Mouse (Mus musculus) lung, adult 2 months (tissue): Measurements from ENCODE around the gene Dgki. TPM values are rescaled to one million over a fixed set of nuclear protein-coding genes. Genes with fewer than 3 reads are reported as not detected.

Experiments used
- DNase-seq: peaks from one replicate; pipeline ENCODE4 v3.0.0; 2022
- H3K4me1 ChIP-seq: fragments of 200-500 bp; 2 replicates; pipeline ENCODE4 v1.6.1; 2011; ENCODE audit warnings: low read length; ENCODE audit not compliant: control insufficient read depth, insufficient read depth
- H3K4me3 ChIP-seq: fragments of 200-500 bp; replicated peaks from 2 replicates; pipeline ENCODE3; 2011; ENCODE audit warnings: low read depth, mild to moderate bottlenecking, control low read depth, low read length; ENCODE audit errors: extremely low read depth
- CTCF ChIP-seq: fragments of 200-500 bp; IDR thresholded peaks from 2 replicates; pipeline ENCODE4 v1.5.1; 2011; ENCODE audit warnings: mild to moderate bottlenecking, low read length, control low read depth; ENCODE audit not compliant: insufficient read depth
- POLR2A ChIP-seq: fragments of 200-500 bp; IDR thresholded peaks from 2 replicates; pipeline ENCODE4 v1.6.1; 2011; ENCODE audit warnings: low read depth, mild to moderate bottlenecking, control low read depth, low read length, borderline replicate concordance; ENCODE audit errors: extremely low read depth
- WGBS: fragments of 180-500 bp; shearing (Covaris S2); methylation state at CpG from one replicate; pipeline ENCODE4 v1.1.7; 2018; 5-methylcytosine and 5-hydroxymethylcytosine counted together
- polyA plus RNA-seq: library from polyadenylated mRNA; depleted of rRNA; stranded (reverse); fragments of >200 nt; gene quantifications from 2 replicates; pipeline ENCODE4 v1.2.3, GENCODE M21; 2012

Gene Dgki
- polyA plus RNA-seq, 1 experiment = 0.09 TPM

- no peak overlapping the region for H3K4me3 ChIP-seq
- TF ChIP-seq CTCF (no peak), POLR2A (no peak)
- WGBS = 81% methylated on average over 2 of the region's 2 CpGs
- H3K4me1 ChIP-seq = no peaks in the 10 kb centered on the region
- no peak for DNase-seq
Measured at GRCm38 (mm10) chr6:37292068-37292467, 7.9 kb downstream of the Dgki start.

DNA sequence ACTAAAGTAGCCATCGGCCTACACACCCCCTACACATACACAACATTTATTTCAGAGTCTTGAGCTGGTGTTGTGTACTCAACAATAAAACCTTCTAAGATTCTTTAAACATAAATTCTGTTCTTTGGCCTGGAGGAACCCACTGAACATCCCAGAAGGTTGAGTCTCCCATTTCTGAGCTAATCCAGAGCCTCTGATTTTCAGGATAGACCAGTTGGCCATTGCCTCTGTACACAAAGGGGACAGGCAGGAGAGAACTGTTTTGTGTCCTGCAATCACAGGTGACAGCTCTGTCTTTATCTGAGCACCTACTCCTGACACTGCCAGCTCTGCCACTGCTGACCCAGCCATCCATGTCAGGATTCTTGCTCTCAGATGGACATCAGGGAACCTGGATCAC lies 8.8 kb downstream of the Dgki start:
- WGBS = 100% methylated on average over 1 of the region's 1 CpGs
- TF ChIP-seq CTCF (no peak), POLR2A (no peak)
- Histone ChIP-seq H3K4me1 (no peaks in the 10 kb centered on the region), H3K4me3 (no peak overlapping the region)
- DNase-seq = no peak

DNA sequence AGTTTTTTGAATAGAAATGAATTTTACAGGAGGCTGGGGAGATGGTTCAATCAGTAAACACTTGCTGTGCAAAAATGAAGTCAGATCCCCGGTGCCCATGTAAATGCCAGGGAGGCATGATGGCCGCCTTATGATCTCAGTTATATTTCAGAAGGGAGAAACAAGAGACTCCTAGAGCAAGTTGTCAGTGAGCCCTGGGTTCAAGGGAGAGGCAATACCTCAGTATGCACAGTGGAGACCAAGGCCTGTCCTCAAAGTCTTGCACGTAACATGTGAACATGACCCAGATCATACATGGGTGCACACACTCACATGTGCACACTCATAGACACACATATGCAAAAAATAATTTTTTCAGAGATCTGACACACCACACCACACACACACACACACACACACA lies 9.3 kb downstream of the Dgki start:
- WGBS = over 99% methylated on average over 3 of the region's 3 CpGs
- no peak for DNase-seq
- Histone ChIP-seq H3K4me3 (no peak overlapping the region), H3K4me1 (no peaks in the 10 kb centered on the region)
- no peak for TF ChIP-seq CTCF
- no peak for TF ChIP-seq POLR2A

DNA sequence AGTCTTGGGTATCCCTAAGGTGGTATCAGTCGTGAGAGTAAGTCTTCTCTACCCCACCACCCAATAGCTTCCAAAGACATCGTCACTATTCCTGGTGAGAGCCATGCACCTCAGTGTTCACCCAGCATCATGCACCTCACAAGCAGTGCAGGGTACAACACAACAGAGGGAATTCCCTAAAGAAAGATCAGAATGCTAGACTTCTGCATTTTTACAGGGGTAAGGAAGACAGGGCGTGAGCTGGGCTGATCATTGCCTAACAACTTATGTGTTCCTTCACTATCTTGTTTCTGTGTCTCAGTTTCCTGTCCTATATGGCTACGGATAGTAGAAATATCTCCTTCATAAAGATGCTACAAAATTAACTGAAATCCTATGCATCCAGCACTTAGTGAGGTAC lies 13.8 kb downstream of the Dgki start:
- WGBS = 92% methylated on average over 4 of the region's 4 CpGs
- no peak for DNase-seq
- no peak overlapping the region for H3K4me3 ChIP-seq
- no peak for TF ChIP-seq CTCF
- H3K4me1 ChIP-seq = no peaks in the 10 kb centered on the region

DNA sequence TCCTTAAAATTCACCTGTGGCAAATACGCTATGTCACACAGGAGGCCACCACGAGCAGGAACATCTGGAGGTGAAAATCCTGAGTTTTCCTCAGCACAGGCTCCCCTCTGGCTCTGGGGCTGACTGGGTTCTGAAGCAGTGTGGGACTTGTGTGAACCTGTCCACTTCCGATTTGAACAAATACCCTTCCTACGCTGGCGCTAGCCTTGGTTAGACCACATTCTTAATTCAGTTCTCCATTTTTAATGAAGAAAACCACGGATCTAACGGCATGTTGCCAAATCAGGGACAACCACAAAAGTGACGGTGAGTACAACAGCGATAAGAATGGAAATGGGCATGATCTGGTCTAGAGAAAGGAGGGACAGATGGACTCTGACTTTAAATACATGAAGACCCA lies 15.1 kb downstream of the Dgki start:
- TF ChIP-seq POLR2A (no peak), CTCF (no peak)
- Histone ChIP-seq H3K4me3 (no peak overlapping the region), H3K4me1 (no peaks in the 10 kb centered on the region)
- no peak for DNase-seq
- 83% methylated on average over 9 of the region's 9 CpGs for WGBS

DNA sequence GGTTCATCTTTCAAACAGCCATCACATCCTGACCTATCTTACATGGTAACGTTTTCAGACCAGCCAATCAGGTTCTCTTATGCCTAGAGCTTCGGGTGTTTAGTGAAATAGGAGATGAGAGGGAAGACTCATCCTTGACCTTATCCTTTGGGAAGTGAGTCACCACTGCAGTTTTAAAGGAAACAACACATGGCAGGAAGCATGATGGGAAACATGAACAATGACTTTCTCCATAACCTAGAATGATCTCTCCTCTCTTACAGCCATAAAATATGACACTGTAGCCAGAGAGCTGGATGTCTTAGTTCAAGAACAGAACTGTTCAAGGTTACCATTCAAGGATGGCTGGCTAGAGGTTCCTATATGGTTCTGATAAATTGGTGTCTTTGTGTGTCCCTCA lies 16.6 kb downstream of the Dgki start:
- Histone ChIP-seq H3K4me1 (no peaks in the 10 kb centered on the region), H3K4me3 (no peak overlapping the region)
- no peak for TF ChIP-seq CTCF
- no peak for TF ChIP-seq POLR2A
- whole genome bisulfite sequencing = 35% methylated on average over 2 of the region's 2 CpGs
- no peak for DNase-seq

GRCm38 (mm10) chr6:37282659-37283058 lies 17.3 kb downstream of the Dgki start:
- Histone ChIP-seq H3K4me1 (no peaks in the 10 kb centered on the region), H3K4me3 (no peak overlapping the region)
- DNase-seq = no peak
- WGBS = 36% methylated on average over 1 of the region's 1 CpGs
- TF ChIP-seq CTCF (no peak), POLR2A (no peak)

- H3K4me3 ChIP-seq = no peak overlapping the region
- 55% methylated on average over 6 of the region's 6 CpGs for WGBS
- no peaks in the 10 kb centered on the region for H3K4me1 ChIP-seq
- TF ChIP-seq CTCF = no peak
- TF ChIP-seq POLR2A = no peak
- DNase-seq = no peak
Measured at GRCm38 (mm10) chr6:37276834-37277715, 22.9 kb downstream of the Dgki start.

- H3K4me3 ChIP-seq = no peak overlapping the region
- no peaks in the 10 kb centered on the region for H3K4me1 ChIP-seq
- WGBS = 60% methylated on average over 5 of the region's 5 CpGs
- no peak for DNase-seq
- TF ChIP-seq POLR2A (no peak), CTCF (no peak)
Measured at GRCm38 (mm10) chr6:37276181-37276580, 23.8 kb downstream of the Dgki start.

GRCm38 (mm10) chr6:37270905-37271591 lies 28.9 kb downstream of the Dgki start:
- no peak overlapping the region for H3K4me3 ChIP-seq
- 75% methylated on average over 8 of the region's 8 CpGs for WGBS
- DNase-seq = no peak
- TF ChIP-seq CTCF = no peak
- TF ChIP-seq POLR2A = no peak
- H3K4me1 ChIP-seq = peaks cover 3% of the 10 kb centered on the region; the same call in 1 of the 2 replicates
